Mouse (Mus musculus): ENCODE data around the gene Zbp1. TPM values are rescaled to one million over a fixed set of nuclear protein-coding genes. Genes with fewer than 3 reads are reported as not detected.
A peak's percentile ranks its signal among the peaks of the same experiment; 100 is the strongest.

The Zbp1 gene
- total RNA-seq, 2 experiments from 2014 or later: 0.47 TPM; not detected in 1

GRCm38 (mm10) chr2:173180026-173180425 lies 38.7 kb downstream of the Zbp1 start:
- no peak for DNase-seq (ENCODE audit: low spot score)

GRCm38 (mm10) chr2:173179046-173179445 lies 39.7 kb downstream of the Zbp1 start:
- DNase-seq (ENCODE audit: low spot score): no peak

- DNase-seq (ENCODE audit: low spot score): peak; percentile 19
These were observed 40.8 kb downstream of the Zbp1 start for GRCm38 (mm10) chr2:173177951-173178350.

GRCm38 (mm10) chr2:173177481-173177880 lies 41.2 kb downstream of the Zbp1 start:
- no peak for DNase-seq (ENCODE audit: low spot score)

- DNase-seq (ENCODE audit: low spot score): no peak
These were observed 43.0 kb downstream of the Zbp1 start for GRCm38 (mm10) chr2:173175703-173176102.

GRCm38 (mm10) chr2:173174569-173174968 lies 44.2 kb downstream of the Zbp1 start:
- DNase-seq (ENCODE audit: low spot score): no peak

DNA sequence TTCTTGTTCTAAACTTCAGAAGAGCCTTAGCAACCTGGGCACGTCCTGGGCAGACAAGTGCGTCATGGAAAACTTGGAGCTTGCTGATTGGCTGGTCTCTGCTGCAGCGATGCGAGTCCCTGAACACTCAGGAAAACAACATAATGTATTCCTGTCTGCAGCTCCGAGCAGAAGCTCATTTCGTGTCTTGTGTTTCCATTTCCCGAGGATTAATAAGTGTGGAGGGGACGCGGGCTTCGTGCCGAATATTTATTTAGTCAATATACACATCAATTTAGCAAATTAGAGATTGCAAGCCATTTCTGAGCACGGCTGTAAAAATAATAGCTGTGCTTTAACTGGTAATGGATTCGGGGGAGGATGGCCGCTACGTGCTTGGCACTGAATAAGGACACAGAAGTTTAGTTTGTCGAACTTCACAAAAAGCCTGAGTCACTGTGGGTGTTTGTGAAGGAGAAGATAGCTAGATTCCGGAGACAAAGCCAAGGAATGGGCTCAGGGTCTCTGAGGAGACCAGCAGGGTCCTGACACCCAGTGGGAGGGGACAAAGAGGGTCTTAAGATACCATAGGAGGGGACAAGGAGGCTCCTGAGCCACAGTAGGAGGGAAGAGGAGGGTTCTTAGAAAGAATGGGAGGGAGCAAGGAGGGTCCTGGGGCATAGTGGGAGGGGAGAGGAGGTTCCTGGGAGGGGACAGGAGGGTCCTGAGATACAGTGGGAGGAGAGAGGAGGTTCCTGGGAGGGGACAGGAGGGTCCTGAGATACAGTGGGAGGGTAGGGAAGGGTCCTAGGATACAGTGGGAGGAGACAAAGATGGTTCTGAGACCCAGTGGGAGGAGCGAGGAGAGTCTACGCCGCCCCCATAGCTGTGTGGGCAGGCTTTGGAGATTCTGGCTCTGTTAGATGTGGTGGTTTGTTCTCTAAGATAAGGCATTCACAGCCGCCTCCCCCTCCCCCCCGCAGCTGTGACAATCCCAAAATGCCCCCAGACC lies 44.9 kb downstream of the Zbp1 start:
- DNase-seq (ENCODE audit: low spot score): no peak

GRCm38 (mm10) chr2:173173008-173173407 lies 45.7 kb downstream of the Zbp1 start:
- no peak for DNase-seq (ENCODE audit: low spot score)

- no peak for DNase-seq (ENCODE audit: low spot score)
These were observed 46.3 kb downstream of the Zbp1 start for GRCm38 (mm10) chr2:173172386-173172785.

DNA sequence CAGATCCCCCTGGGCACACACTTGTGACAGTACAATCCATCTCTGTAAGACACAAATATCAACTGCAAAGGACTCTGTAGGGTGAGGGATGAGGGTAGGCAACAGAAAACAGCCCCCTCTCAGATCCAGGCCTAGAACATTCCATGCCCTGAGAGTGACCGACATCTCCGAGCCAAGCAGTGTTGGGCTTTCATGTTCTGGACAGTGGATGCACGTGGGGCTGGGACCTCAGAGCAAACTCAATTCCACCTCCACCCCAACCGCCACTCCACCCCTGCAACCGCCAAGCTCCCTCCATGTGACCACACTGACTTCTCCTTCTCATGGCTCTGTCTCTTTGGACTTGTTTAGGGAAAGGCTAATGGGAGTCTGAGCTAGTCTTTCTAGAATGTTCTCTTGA lies 46.8 kb downstream of the Zbp1 start:
- no peak for DNase-seq (ENCODE audit: low spot score)

GRCm38 (mm10) chr2:173171470-173171869 lies 47.3 kb downstream of the Zbp1 start:
- DNase-seq (ENCODE audit: low spot score): no peak

DNA sequence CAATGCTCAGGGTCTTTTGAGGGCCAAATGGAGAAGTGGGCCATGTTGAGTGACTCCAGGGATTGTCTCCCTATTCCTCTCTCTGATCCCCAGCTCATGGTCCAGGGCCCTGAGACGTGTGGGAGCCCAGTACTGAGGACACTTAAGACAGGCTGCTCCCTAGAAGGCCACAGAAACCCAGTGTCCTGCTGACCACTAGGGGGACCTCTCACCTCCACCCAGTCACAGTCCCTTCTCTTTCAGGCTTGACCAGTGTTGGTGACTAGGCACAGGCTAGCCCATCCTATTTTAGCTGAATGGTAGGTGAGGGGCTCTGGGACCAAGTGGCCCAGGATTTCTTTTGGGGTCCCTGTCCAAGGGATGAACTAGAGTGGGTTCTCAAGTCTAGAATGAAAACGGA lies 48.0 kb downstream of the Zbp1 start:
- DNase-seq (ENCODE audit: low spot score): no peak

GRCm38 (mm10) chr2:173170081-173170480 lies 48.6 kb downstream of the Zbp1 start:
- no peak for DNase-seq (ENCODE audit: low spot score)

DNA sequence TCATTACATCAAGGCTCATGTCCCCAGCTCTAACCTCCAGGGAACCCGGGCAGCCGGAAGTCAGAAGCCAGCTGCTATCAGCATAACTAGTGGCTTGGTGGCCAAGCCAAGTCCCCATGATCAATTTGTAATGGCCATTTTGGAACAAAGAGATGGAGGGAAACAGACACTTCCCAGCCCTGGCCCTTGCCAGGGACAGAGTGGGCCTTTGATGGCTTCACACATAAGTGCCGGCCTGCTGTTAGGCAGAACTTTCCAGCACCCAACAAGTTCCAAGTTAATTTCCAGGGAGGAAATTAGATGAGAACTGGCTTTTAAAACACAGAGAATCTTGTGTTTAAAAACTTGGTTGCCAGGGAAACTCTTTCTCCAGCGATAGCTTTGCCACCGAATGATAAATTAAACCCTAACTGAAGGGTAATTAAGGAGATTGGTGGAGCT lies 50.3 kb downstream of the Zbp1 start:
- DNase-seq (ENCODE audit: low spot score): peak; percentile 36

DNA sequence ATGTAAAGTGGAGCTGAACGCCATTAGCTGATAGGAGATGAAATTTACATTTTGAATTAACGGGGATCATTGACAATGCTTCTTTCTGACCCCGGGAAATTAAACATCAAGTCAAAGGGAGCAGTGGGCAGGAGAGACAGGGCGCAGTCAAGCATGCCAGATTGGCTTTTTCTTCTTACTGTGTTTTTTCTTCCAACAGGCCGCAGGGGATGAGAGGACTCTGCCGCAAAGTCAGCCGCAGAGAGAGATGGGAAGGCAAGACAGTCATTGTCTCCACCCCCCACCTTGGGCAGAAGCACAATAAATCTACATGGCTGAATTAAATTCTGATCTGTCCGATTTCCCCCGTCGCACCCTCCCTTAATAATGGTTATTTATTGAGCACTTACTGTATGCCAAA lies 53.4 kb downstream of the Zbp1 start:
- no peak for DNase-seq (ENCODE audit: low spot score)

DNA sequence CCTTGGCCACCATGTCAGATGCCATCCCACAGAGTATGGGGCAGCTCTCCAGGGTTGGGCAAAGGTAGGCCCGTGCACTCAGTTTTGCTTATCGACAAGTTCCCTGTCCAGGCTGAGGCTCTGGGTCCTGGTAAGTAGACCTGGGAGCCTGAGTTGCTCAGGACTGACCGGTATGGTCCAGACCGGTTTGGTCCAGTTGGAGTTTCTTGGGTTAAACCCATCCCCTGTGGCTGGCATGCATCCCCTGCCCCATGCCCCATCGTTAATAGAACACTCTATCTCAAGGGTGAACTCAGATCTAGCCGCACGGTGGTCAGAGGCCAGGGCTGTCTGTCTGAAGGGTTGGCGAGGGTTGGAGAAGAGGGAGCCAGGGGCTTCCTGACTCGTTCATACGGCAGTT lies 53.8 kb downstream of the Zbp1 start:
- DNase-seq (ENCODE audit: low spot score): no peak

DNA sequence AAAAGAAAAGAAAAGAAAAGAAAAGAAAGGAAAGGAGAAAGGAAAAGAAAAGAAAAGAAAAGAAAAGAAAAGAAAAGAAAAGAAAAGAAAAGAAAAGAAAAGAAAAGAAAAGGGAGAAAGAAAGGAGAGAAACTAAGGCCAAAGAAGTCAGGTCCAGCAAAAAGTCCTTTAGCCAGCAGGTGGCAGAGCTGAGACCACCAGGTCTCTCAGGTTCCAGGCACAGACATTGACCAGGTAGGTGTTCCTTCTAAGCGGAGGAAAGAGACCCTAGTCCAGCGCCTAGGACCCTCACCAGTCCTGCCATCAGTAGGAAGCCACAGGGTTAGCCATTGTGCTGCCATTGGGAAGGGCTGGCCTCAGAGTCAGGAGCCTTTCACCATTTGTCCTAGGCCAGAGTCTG lies 54.4 kb downstream of the Zbp1 start:
- no peak for DNase-seq (ENCODE audit: low spot score)

DNA sequence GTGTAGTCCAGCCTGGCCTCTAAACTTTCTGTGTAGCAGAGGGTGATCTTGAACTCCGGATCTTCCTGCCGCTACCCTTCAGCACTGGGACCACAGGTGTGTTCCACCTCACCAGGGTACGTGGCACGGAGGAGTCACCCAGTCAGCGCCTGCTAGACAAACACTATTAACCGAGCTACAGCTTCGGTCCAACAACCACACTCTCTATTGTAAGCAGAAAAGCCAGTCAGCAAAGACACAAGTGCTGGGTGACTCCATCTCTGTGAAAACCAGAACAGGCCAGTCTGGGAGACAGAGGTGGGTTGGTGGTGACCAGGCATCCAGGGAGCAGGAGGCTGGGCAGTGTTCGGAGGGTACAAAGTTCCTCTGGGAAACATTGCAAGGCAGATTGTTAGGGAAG lies 55.3 kb downstream of the Zbp1 start:
- no peak for DNase-seq (ENCODE audit: low spot score)

DNA sequence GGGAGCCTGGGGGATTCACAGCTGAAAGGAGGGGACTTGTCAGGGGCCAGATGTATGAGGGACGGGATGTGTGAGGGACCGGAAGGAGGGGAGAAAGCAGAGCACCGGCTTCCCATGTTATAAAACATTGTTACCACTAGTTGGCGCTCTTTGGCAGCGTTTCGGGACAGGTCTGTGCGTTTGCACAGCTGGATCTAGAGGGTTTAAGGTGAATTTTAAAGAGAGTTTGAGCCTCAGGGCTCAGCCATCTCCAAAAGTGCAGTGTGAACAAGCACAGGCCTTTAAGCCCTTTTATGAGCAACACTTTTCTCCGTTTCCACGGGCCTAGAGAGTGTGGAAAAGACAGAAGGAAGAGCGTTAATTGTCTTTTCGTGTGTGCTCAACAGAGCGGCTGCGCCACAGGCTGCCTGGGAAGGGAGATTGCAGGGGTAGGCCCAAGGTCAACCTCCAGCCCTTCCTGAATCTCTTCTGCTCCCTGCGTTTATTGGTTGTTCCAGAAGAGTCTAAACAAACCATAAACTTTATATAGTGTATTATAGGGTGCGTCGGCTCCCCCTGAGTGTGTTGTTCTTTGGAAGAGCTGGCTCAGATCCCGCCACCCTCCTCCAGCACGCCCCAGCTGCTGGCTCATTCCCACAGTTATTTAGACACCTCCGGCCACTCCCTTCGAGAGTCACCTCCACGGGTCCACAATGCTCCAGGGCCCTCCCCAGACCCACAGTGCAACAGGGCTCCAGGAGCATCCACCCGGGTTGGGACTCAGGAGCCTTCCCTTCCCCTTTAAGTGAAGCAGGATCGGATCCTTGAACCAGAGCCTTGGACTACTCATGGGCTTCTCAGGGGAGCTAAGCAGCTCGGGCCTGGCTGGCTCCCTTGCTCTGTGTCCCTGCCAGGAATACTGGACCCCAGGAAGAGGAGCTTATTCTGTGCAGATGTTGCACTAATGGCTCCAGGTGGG lies 59.1 kb downstream of the Zbp1 start:
- DNase-seq (ENCODE audit: low spot score): peak; percentile 68

DNA sequence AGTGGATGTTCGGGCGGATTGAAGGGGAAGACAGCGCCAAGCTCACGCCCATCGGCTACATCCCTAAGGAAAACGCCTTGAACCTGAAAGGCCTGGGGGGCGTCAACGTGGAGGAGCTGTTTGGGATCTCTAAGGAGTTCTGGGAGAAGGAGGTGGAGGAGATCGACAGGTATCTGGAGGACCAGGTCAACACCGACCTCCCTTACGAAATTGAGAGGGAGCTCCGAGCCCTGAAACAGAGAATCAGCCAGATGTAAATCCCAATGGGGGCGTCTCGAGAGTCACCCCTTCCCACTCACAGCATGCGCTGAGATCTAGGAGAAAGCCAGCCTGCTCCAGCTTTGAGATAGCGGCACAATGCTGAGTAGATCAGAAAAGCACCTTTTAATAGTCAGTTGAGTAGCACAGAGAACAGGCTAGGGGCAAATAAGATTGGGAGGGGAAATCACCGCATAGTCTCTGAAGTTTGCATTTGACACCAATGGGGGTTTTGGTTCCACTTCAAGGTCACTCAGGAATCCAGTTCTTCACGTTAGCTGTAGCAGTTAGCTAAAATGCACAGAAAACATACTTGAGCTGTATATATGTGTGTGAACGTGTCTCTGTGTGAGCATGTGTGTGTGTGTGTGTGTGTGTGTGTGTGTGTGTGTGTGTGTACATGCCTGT lies 60.2 kb downstream of the Zbp1 start:
- DNase-seq (ENCODE audit: low spot score): no peak

- no peak for DNase-seq (ENCODE audit: low spot score)
These were observed 60.9 kb downstream of the Zbp1 start for GRCm38 (mm10) chr2:173157871-173158270.
